Comparison of ENCODE assay signal across 7 mouse cellular contexts in genomic region chrX:6448001-6448400, GRCm38 (mm10). TPM values are rescaled to one million over a fixed set of nuclear protein-coding genes. Genes with fewer than 3 reads are reported as not detected.
DNase-seq lines count a peak whose midpoint lies in the region; ATAC-seq and TF ChIP-seq lines count a peak whose summit lies in the region.

No protein-coding gene starts in this region.

- H3K4me2 ChIP-seq in myocyte (ENCODE audit: low read depth), result peak overlapping the region; percentile 56

- no peaks in the 10 kb centered on the region for H3K27me3 ChIP-seq in kidney, adult 2 months (replicated peaks; ENCODE audit: control insufficient read depth, insufficient read depth, low read length)
- no peaks in the 10 kb centered on the region for H3K27me3 ChIP-seq in myocyte (ENCODE audit: control insufficient read depth, insufficient read depth, insufficient read length)

- H3ac ChIP-seq in myocyte (ENCODE audit: control insufficient read depth, insufficient read length), result no peak overlapping the region

- TF ChIP-seq CTCF in kidney, adult 2 months (conservative IDR thresholded peaks at IDR 0.05; ENCODE audit: insufficient read depth, insufficient read length, low read depth, low read length), result no peak

- TF ChIP-seq POLR2A in kidney, adult 2 months (IDR thresholded peaks at IDR 0.05; ENCODE audit: low read depth, low read length), result no peak
- no peak for TF ChIP-seq POLR2A in myocyte (IDR thresholded peaks at IDR 0.05; ENCODE audit: insufficient read length, low read depth)

- H3K4me3 ChIP-seq in kidney, adult 2 months (ENCODE audit: insufficient read depth, low read depth, low read length), result no peak overlapping the region
- no peak overlapping the region for H3K4me3 ChIP-seq in myocyte

- H3K27ac ChIP-seq in kidney, adult 2 months (ENCODE audit: insufficient read depth, low read depth, low read length), result peak overlapping the region; percentile 38

- 36% methylated on average over 4 of the region's 4 CpGs for WGBS in kidney, adult 2 months

- H3K79me2 ChIP-seq in myocyte (ENCODE audit: control insufficient read depth, insufficient read depth), result no peaks in the 10 kb centered on the region

- peak; percentile 8 for DNase-seq in kidney, adult 18-20 months
- no peak for DNase-seq in kidney, adult 11 months
- peak; percentile 33 for DNase-seq in adrenal gland, postnatal 25 days
- DNase-seq in kidney, adult 2 months, result peak; percentile 33
- no peak for DNase-seq in urinary bladder, adult 2 months (ENCODE audit: low spot score)

- no peak for ATAC-seq in erythroid progenitor cell, adult 5-6 weeks (replicated peaks; ENCODE audit: low FRiP score, poor library complexity, severe bottlenecking)

- H3K4me1 ChIP-seq in kidney, adult 2 months (ENCODE audit: control insufficient read depth, insufficient read depth, low read length), result peaks cover 9% of the 10 kb centered on the region

- H3K36me3 ChIP-seq in kidney, adult 2 months (ENCODE audit: control insufficient read depth, insufficient read depth, low read length), result no peaks in the 10 kb centered on the region
- no peaks in the 10 kb centered on the region for H3K36me3 ChIP-seq in myocyte (ENCODE audit: control insufficient read depth, insufficient read depth)

TF ChIP-seq in myocyte, 11 proteins besides CTCF, POLR2A, EP300 and RAD21:
- TF ChIP-seq MYOD1 (IDR thresholded peaks at IDR 0.05; ENCODE audit: control insufficient read depth in 1 of 3, insufficient read length in 2 of 3, low read depth in 2 of 3), result peak in 1 of 3 experiments; percentile 31
- no peak for TF ChIP-seq CEBPB (IDR thresholded peaks at IDR 0.05; ENCODE audit: insufficient read depth, poor library complexity, severe bottlenecking)
- TF ChIP-seq MAX (IDR thresholded peaks at IDR 0.05; ENCODE audit: low read depth), result no peak
- TF ChIP-seq MYOG (IDR thresholded peaks at IDR 0.05; ENCODE audit: control insufficient read depth in 1 of 3, insufficient read depth in 1 of 3, insufficient read length in 2 of 3, low read depth in 2 of 3), result peak in 1 of 3 experiments; percentile 37
- TF ChIP-seq REST (IDR thresholded peaks at IDR 0.05; ENCODE audit: insufficient read depth, insufficient read length), result no peak
- TF ChIP-seq SRF (IDR thresholded peaks at IDR 0.05; ENCODE audit: control insufficient read depth, insufficient read length, low read depth), result no peak

RNA-seq across cellular contexts. Expression of gene Shroom4, which starts 48.3 kb away (rescaled TPM):
- 10.9 and 12.7 TPM in 2 replicates for total RNA-seq in adrenal gland, postnatal 25 days (2021)
- polyA plus RNA-seq in kidney, adult 2 months (2012; rRNA removed), result 15.7 and 19.6 TPM in 2 replicates
- 0.80 TPM for polyA plus RNA-seq in myocyte (2012; fragmentation: generic; extraction: Trizol)
- 3.2 and 4.3 TPM in 2 replicates for polyA plus RNA-seq in urinary bladder, adult 2 months (2012; rRNA removed)
- not detected in 2 replicates for total RNA-seq in erythroid progenitor cell, adult 5-6 weeks (2015; ENCODE audit: low replicate concordance)
- not detected in 2 replicates for total RNA-seq in erythroid progenitor cell, adult 5-6 weeks (2017; ENCODE audit: low replicate concordance)

Comparison
In these comparisons a context has a peak if more than half of its experiments do, and no peak if none do; other contexts are left out.
1. DNase-seq: peak in kidney, adult 18-20 months (single experiment), adrenal gland, postnatal 25 days (single experiment) and kidney, adult 2 months (single experiment); none in kidney, adult 11 months (single experiment) and urinary bladder, adult 2 months (single experiment).